Mouse (Mus musculus): ENCODE results near the gene Nup43. TPM values are rescaled to one million over a fixed set of nuclear protein-coding genes. Genes with fewer than 3 reads are reported as not detected.

Nup43 gene
- polyA plus RNA-seq, 1 experiment from 2014 or later, result 35.8 TPM

DNA sequence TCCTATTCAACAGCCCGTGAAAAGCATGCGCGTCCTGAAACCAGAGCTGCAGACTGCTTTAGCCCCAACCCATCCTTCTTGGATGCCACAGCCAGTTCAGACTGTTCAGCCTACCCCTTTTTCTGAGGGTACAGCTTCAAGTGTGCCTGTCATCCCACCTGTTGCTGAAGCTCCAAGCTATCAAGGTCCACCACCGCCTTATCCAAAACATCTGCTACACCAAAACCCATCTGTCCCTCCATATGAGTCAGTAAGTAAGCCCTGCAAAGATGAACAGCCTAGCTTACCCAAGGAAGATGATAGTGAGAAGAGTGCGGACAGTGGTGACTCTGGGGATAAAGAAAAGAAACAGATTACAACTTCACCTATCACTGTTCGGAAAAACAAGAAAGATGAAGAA is 35.3 kb downstream of the Nup43 start:
- Histone ChIP-seq H3K9me3 (no peaks in the 10 kb centered on the region), H3K36me3 (peaks cover 86% of the 10 kb centered on the region), H3K27ac (no peak overlapping the region), H3K27me3 (no peaks in the 10 kb centered on the region), H3K9ac (no peak overlapping the region), H3K4me2 (no peak overlapping the region), H3K4me3 (no peak overlapping the region), H3K4me1 (replicated peaks) (no peaks in the 10 kb centered on the region)
- no peak for ATAC-seq (ENCODE audit: low FRiP score)
- 95% methylated on average over 6 of the region's 6 CpGs for WGBS

DNA sequence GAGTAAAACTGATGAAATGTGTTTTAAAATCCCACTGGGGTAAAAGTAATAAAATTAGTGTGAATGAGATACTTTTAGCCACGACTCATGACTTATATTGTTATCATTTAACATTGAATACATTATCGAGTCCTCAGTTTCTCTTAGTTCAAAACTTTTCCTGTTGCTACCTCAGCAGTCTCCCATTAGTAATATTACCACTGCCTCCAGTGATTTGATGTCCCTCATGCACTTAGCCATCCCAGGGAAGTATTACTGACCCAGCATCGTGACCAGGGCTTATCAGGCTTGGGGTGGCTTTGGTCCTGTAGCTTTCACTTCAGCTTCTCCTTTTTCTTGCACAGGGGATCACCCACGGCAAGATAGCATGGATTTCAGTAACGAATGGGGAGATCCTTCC is 42.8 kb downstream of the Nup43 start:
- WGBS, result 93% methylated on average over 5 of the region's 5 CpGs
- H3K9ac ChIP-seq, result no peak overlapping the region
- H3K27me3 ChIP-seq, result no peaks in the 10 kb centered on the region
- no peak overlapping the region for H3K4me2 ChIP-seq
- H3K4me1 ChIP-seq (replicated peaks), result no peaks in the 10 kb centered on the region
- ATAC-seq (ENCODE audit: low FRiP score), result no peak
- peaks cover 69% of the 10 kb centered on the region for H3K36me3 ChIP-seq
- no peaks in the 10 kb centered on the region for H3K9me3 ChIP-seq
- no peak overlapping the region for H3K27ac ChIP-seq
- no peak overlapping the region for H3K4me3 ChIP-seq

DNA sequence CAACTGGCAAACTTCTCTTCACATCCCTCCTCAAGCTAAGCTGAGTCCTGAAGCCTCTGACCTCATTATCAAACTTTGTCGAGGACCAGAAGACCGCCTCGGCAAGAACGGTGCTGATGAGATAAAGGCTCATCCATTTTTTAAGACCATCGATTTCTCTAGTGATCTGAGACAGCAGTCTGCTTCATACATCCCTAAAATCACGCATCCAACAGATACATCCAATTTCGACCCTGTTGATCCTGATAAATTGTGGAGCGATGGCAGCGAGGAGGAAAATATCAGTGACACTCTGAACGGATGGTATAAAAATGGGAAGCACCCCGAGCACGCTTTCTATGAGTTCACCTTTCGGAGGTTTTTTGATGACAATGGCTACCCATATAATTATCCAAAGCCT is 45.2 kb downstream of the Nup43 start:
- Histone ChIP-seq H3K4me3 (no peak overlapping the region), H3K27me3 (no peaks in the 10 kb centered on the region), H3K4me1 (replicated peaks) (no peaks in the 10 kb centered on the region), H3K36me3 (peaks cover 58% of the 10 kb centered on the region), H3K4me2 (no peak overlapping the region), H3K9ac (no peak overlapping the region), H3K9me3 (no peaks in the 10 kb centered on the region), H3K27ac (no peak overlapping the region)
- no peak for ATAC-seq (ENCODE audit: low FRiP score)
- 95% methylated on average over 13 of the region's 13 CpGs for WGBS

DNA sequence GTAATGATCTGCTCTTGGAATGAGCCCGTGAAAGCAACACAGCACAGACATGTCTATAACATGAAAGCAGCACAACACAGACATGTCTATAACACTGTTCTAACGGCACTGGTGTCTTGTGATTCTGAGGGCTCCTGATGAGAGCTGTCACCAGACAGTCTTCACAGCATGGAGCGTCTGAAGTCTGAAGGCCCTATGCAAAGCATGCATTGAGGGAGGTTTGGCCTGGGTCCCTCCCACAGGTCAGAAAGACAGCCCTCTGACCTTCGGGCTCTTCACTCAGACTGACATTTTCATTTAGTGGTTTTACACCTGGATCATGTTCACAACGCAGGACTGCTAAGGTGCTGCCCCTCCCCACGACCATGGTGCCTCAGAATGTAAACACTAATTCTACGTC is 47.8 kb downstream of the Nup43 start:
- H3K27me3 ChIP-seq, result no peaks in the 10 kb centered on the region
- no peak overlapping the region for H3K9ac ChIP-seq
- H3K36me3 ChIP-seq, result peaks cover 40% of the 10 kb centered on the region
- 76% methylated on average over 7 of the region's 7 CpGs for WGBS
- no peak overlapping the region for H3K4me2 ChIP-seq
- H3K4me1 ChIP-seq (replicated peaks), result no peaks in the 10 kb centered on the region
- H3K4me3 ChIP-seq, result no peak overlapping the region
- H3K27ac ChIP-seq, result no peak overlapping the region
- no peak for ATAC-seq (ENCODE audit: low FRiP score)
- H3K9me3 ChIP-seq, result no peaks in the 10 kb centered on the region

DNA sequence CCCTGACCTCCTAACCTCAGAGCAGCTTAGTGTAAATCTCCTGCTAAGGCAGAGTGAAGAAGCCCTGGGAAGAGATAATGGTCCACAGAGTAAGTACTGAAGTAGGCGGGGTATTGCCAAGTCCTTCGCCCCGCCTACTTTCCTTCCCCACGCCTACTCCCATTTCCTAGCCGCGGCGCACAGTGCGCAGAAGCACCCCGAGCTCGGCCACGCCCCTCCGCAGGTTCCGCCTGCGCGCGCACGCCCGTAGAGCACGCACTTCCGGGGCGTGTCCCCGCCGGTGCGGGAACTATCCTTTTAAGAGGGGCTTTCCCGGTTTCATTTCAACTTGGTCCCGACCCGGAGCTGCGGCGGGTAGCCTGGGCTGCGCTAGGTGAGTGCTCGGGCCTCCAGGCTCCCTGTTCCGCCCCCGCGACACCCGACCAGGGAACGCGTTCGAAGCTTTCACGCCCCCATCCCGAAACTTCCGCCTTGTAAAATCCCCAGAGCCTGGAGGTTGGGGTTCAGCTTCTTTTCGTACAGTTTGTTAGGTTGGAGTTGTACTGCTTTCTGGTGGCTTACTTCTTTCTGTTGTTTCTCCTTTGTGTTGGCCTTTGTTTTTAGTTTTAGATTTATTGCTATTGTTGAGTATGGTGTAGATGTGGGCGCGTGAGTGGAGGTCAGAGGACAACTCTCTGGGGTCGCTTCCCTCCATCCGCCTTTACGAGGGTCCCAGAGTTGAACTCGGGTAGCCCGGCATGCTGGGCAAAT is 58.6 kb downstream of the Nup43 start, which contains the start of gene Katna1:
Gene Katna1 (plus strand): TSS at position 250 of the 750 bp plus-strand sequence.
- H3K4me3 ChIP-seq, result peak within 1 kb of the TSS; percentile 62
- no peaks in the 10 kb centered on the region for H3K27me3 ChIP-seq
- peaks cover 29% of the 10 kb centered on the region for H3K4me1 ChIP-seq (replicated peaks)
- WGBS, result under 1% methylated on average over 49 of the region's 49 CpGs
- H3K9ac ChIP-seq, result peak within 1 kb of the TSS; percentile 83
- H3K36me3 ChIP-seq, result no peaks in the 10 kb centered on the region
- ATAC-seq (ENCODE audit: low FRiP score), result peak; percentile 99
- H3K4me2 ChIP-seq, result peak within 1 kb of the TSS; percentile 66
- H3K27ac ChIP-seq, result peak within 1 kb of the TSS; percentile 83
- no peaks in the 10 kb centered on the region for H3K9me3 ChIP-seq

- H3K9me3 ChIP-seq, result no peaks in the 10 kb centered on the region
- peak overlapping the region; percentile 62 for H3K4me3 ChIP-seq
- under 1% methylated on average over 8 of the region's 8 CpGs for WGBS
- no peaks in the 10 kb centered on the region for H3K36me3 ChIP-seq
- peak overlapping the region; percentile 66 for H3K4me2 ChIP-seq
- H3K4me1 ChIP-seq (replicated peaks), result peaks cover 32% of the 10 kb centered on the region
- ATAC-seq (ENCODE audit: low FRiP score), result no peak
- peak overlapping the region; percentile 83 for H3K27ac ChIP-seq
- peak overlapping the region; percentile 83 for H3K9ac ChIP-seq
- no peaks in the 10 kb centered on the region for H3K27me3 ChIP-seq
These were observed 59.2 kb downstream of the Nup43 start for GRCm38 (mm10) chr10:7726501-7726812.

DNA sequence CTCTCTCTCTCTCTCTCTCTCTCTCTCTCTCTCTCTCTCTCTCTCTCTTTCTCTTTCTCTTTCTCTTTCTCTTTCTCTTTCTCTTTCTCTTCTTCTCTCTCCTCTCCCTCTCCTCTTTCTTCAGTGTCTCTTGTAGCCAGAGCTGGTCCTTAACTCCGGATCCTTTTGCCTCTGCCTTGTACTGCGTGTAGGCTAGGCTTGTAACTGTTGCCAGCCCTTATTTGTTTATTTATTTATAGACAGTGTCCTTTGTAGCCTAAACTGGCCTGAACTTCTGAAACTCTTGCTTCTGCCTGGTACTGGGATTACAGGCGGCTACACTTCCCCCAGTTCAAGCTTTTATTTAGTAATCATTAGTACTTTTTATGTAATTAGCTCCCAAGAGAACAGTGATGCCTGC is 59.7 kb downstream of the Nup43 start:
- Histone ChIP-seq H3K4me2 (peak overlapping the region; percentile 66), H3K36me3 (no peaks in the 10 kb centered on the region), H3K27me3 (no peaks in the 10 kb centered on the region), H3K27ac (no peak overlapping the region), H3K4me1 (replicated peaks) (peaks cover 36% of the 10 kb centered on the region), H3K4me3 (peak overlapping the region; percentile 62), H3K9ac (peak overlapping the region; percentile 61), H3K9me3 (no peaks in the 10 kb centered on the region)
- no peak for ATAC-seq (ENCODE audit: low FRiP score)
- WGBS, result 30% methylated on average over 3 of the region's 3 CpGs

Other genes starting within 250 kb of the Nup43 start
- 0.83 and 1.3 TPM in 2 replicates for gene Ulbp1, start 193.9 kb upstream of the Nup43 start, polyA plus RNA-seq (2015; fragmentation: Nextera tagmentation; extraction: Ambion mirVana)
- 23.4 and 23.6 TPM in 2 replicates for gene Lrp11, start 77.7 kb upstream of the Nup43 start, polyA plus RNA-seq (2015; fragmentation: Nextera tagmentation; extraction: Ambion mirVana)
- 166 and 171 TPM in 2 replicates for gene Pcmt1, start 13.6 kb downstream of the Nup43 start, polyA plus RNA-seq (2015; fragmentation: Nextera tagmentation; extraction: Ambion mirVana)
- 10.4 and 10.8 TPM in 2 replicates for gene Lats1, start 13.7 kb downstream of the Nup43 start, polyA plus RNA-seq (2015; fragmentation: Nextera tagmentation; extraction: Ambion mirVana)
- gene Katna1, start 58.5 kb downstream of the Nup43 start, polyA plus RNA-seq (2015; fragmentation: Nextera tagmentation; extraction: Ambion mirVana), result 35.9 and 36.6 TPM in 2 replicates
- 49.3 and 54.5 TPM in 2 replicates for gene Ginm1, start 125.3 kb downstream of the Nup43 start, polyA plus RNA-seq (2015; fragmentation: Nextera tagmentation; extraction: Ambion mirVana)
- 49.1 and 49.7 TPM in 2 replicates for gene Ppil4, start 125.4 kb downstream of the Nup43 start, polyA plus RNA-seq (2015; fragmentation: Nextera tagmentation; extraction: Ambion mirVana)
- gene Zc3h12d, start 165.0 kb downstream of the Nup43 start, polyA plus RNA-seq (2015; fragmentation: Nextera tagmentation; extraction: Ambion mirVana), result 0.18 TPM in 2 replicates